Mouse (Mus musculus) splenic B cell, adult 2 months (primary cell): ENCODE results near the gene Gm45062.
A peak's percentile ranks its signal among the peaks of the same experiment; 100 is the strongest.

Experiments used
- DNase-seq: peaks from one replicate; pipeline ENCODE4 v3.0.0-alpha.2; 2011; ENCODE audit warnings: low read depth, low spot score
- H3K27me3 ChIP-seq: 2 replicates; pipeline ENCODE4 v1.6.1; 2012; ENCODE audit warnings: mild to moderate bottlenecking, low read length, moderate library complexity, mixed read lengths; ENCODE audit not compliant: control insufficient read depth, poor library complexity, insufficient read depth, severe bottlenecking
- H3K36me3 ChIP-seq: 2 replicates; pipeline ENCODE4 v1.6.1; 2012; ENCODE audit warnings: mild to moderate bottlenecking, low read length, moderate library complexity, mixed read lengths; ENCODE audit not compliant: control insufficient read depth, poor library complexity, insufficient read depth, severe bottlenecking

The Gm45062 gene

DNA sequence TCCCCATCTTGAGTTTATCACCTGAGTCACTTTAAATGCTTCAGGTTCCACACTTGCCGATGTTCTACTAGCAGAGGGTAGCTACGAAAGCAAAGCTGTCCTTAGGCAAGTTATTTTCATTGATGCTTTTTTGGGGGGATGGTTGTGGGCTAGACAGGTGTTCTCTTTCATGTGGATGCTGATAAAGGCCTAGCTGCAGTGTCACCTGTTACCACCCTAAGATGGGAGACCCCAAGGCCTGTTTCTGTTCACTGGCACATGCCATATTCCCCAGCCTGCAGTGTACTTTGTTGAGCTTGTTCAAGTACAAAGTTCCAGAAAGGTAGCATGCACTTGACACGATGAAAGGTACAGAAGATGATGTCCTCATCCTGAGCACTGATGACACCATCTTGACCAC, 178.7 kb downstream of the Gm45062 start:
- DNase-seq, result no peak
- Histone ChIP-seq H3K36me3 (no peaks in the 10 kb centered on the region), H3K27me3 (no peaks in the 10 kb centered on the region)

GRCm38 (mm10) chr6:8441814-8442213, 182.6 kb downstream of the Gm45062 start:
- DNase-seq, result no peak

DNA sequence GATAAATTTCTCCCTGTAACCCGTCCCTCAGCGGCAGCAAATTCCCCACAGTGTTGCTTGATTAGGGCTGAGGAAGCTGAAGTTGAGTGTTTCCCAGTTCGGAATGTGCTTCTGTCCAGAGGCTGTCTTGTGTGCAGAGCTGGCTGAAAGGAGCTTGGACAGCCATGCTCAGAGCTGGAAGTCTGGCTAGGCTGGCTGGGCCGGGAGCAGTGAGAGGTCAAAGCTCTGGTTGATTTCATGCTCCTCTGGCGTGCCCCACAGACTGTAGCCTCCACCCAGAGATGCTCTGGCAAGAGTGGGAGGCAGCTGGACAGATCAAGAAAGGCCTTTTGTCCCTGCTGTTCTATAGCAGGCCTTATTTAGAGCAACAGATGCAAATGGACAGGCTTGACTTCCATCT, 187.5 kb downstream of the Gm45062 start:
- Histone ChIP-seq H3K36me3 (no peaks in the 10 kb centered on the region), H3K27me3 (no peaks in the 10 kb centered on the region)
- DNase-seq, result no peak

More at GRCm38 (mm10) chr6:8441814-8442213, 182.6 kb downstream of the Gm45062 start:
- Histone ChIP-seq H3K27me3 (no peaks in the 10 kb centered on the region), H3K36me3 (no peaks in the 10 kb centered on the region)

DNA sequence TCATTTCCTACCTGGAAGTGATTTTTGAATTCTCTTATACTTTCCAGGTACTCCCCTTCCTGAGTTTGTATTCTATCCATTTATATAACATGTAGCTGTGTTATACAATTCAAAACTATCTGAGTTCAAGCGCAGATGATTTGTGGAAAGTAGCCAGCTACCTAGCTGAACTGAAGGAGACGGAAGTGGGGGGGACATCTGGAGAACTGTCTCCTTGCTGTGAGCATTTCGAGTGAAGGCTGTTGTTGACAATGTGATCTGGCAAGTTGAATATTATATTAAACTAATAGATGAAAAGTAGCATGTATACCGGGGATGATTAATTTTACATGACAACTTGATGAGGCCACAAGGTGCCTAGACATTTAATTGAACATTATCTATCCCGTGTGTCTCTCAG, 196.3 kb downstream of the Gm45062 start:
- no peaks in the 10 kb centered on the region for H3K36me3 ChIP-seq
- no peaks in the 10 kb centered on the region for H3K27me3 ChIP-seq
- no peak for DNase-seq

- Histone ChIP-seq H3K27me3 (no peaks in the 10 kb centered on the region), H3K36me3 (no peaks in the 10 kb centered on the region)
- no peak for DNase-seq
These were observed 199.3 kb downstream of the Gm45062 start for GRCm38 (mm10) chr6:8458596-8458995.

DNA sequence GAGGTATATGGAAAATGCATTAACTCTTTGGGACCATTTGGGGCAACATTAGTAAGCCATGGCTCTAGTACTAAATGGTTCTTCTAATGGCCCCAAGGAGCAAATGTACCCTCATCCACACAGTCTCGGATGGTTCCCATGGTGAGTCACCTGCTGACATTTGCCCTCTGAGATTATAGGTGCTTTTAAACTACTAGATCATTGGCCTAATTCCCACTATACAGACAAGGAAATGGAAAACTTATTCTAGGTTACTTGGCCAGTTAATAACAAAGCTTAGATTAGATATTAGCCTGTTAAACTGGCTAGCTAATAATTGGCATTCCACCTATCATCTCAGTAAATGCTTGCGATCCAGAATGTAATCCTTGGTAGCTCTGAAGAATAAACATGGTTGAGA, 203.2 kb downstream of the Gm45062 start:
- Histone ChIP-seq H3K36me3 (no peaks in the 10 kb centered on the region), H3K27me3 (no peaks in the 10 kb centered on the region)
- DNase-seq, result no peak

DNA sequence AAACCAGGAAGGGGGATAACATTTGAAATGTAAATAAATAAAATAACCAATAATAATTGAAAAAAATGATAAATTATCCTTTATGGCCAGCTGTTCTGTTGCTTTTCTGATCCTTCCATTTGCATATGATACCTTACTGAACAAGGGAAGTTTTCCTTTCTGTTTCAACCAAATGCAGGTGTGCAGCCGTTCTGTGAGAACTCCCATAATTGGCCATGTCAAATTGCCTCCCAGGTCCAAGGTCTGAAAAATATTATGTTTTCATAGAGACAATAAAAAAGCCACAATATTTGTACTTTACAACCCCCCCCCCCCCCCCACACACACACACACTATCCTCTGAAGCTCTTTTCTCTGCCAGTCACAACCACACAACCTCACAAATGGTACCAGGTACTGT, 206.1 kb downstream of the Gm45062 start:
- peak; percentile 33 for DNase-seq
- no peaks in the 10 kb centered on the region for H3K27me3 ChIP-seq
- no peaks in the 10 kb centered on the region for H3K36me3 ChIP-seq

- no peak for DNase-seq
- no peaks in the 10 kb centered on the region for H3K36me3 ChIP-seq
- no peaks in the 10 kb centered on the region for H3K27me3 ChIP-seq
These were observed 206.7 kb downstream of the Gm45062 start for GRCm38 (mm10) chr6:8465985-8466384.

DNA sequence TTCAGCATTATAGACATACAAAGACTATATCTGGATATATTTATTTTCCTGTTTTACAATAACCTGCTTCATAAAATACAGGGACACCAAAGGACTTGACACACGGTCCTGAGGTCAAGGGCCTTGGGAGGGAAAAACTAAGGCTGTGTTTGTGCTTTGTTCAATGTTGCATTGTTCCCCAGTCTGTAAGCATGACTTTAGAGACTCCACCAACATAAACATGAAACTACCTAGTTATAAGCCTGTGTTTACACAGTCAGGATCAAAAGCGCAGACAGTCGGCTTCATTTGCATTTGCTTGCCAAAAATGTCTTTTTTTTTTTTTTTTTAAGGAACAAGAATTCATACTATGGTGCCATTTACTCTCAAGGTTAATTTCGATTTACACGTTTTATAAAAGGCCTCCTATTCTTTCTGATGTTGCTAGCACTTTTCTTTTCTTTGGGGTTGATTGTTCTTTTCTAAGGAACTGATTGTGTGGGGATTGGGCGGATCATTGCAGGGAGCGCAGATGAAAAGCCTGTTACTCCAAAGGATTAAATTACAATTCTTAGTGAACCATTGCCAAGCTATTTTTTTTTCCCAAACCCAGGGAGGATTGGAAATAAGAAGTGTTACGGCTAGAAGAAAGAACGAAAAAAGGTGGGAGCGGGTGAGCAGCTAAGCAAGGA, 208.6 kb downstream of the Gm45062 start:
- H3K36me3 ChIP-seq, result no peaks in the 10 kb centered on the region
- no peaks in the 10 kb centered on the region for H3K27me3 ChIP-seq
- DNase-seq, result no peak

DNA sequence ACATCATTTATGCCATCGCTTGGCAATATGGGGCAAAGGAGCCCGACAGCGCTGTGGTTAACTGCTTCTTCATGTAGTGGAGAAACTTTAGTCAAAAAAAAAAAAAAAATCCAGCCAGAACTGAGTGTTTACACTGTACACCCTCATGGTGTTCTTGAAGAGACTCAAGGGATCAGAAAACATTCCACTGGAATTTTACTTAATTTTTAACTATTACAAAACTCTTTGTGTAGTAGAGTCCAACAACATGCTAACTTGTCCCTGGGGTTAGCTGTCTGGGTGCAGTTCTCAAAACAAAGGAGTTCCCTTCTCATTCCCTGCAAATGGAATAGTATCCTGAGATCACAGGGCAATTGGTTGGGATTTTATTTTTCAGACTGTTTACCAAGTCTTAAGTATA, 210.7 kb downstream of the Gm45062 start:
- no peak for DNase-seq
- no peaks in the 10 kb centered on the region for H3K27me3 ChIP-seq
- no peaks in the 10 kb centered on the region for H3K36me3 ChIP-seq

DNA sequence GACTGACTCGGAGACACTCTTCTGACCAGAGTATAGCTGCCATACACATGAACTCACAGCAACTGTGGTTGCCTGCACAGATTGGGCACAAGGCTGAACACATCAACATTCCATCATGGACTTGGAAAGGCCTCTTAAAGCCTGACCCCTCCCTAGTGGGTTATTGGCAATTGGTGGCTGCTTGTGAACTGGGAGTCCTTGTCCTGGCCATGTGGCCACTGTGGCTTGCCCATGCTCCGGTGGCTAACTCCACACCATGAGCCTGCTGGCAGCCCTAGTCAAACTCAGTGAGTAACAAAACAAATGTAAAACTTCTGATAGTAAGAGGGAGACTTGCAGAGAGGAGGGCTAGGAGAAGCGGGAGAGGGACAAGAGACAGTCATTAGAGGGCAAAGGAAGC, 212.9 kb downstream of the Gm45062 start:
- Histone ChIP-seq H3K27me3 (no peaks in the 10 kb centered on the region), H3K36me3 (no peaks in the 10 kb centered on the region)
- DNase-seq, result no peak

GRCm38 (mm10) chr6:8472915-8473314, 213.7 kb downstream of the Gm45062 start:
- Histone ChIP-seq H3K36me3 (no peaks in the 10 kb centered on the region), H3K27me3 (no peaks in the 10 kb centered on the region)
- DNase-seq, result no peak

DNA sequence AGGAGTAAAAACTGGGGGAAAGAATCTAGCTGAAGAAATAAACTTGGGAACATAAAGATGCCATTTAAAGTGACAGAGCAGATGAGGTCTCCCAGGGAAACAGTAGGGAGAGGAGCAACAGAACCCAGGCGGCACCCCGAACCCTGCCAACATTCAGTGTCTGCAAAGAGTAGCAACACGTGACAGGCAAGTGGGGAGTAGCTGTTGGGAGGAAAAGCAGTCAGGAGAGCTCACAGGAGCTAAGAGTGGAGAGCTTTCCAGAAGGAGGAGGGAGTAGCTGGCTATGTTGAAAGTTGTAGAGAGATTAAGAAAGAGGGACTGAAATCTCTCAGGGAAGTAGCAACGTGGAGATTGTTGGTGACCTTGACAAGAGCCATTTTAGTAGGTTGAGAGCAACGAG, 214.2 kb downstream of the Gm45062 start:
- Histone ChIP-seq H3K36me3 (no peaks in the 10 kb centered on the region), H3K27me3 (no peaks in the 10 kb centered on the region)
- no peak for DNase-seq

DNA sequence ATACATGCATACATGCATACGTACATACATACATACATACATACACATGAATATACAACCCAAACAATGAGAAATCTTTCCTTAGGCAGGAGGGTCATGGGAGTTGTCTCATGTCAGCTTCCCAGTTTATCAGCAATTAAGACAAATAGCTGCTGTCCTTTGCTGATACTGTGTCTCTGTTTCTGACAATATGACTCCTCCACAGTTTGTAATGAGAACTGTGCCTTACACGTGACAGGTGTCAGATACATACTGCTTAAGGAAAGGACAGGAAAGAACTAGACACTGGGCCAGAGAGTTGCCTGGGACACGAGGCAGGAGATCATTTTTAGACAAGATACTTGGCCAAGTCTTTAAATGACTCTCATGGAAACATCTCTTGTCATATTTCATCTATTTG, 215.1 kb downstream of the Gm45062 start:
- Histone ChIP-seq H3K27me3 (no peaks in the 10 kb centered on the region), H3K36me3 (no peaks in the 10 kb centered on the region)
- DNase-seq, result no peak

- H3K27me3 ChIP-seq, result no peaks in the 10 kb centered on the region
- no peak for DNase-seq
- no peaks in the 10 kb centered on the region for H3K36me3 ChIP-seq
These were observed 215.6 kb downstream of the Gm45062 start for GRCm38 (mm10) chr6:8474820-8475219.

GRCm38 (mm10) chr6:8479176-8479575, 219.9 kb downstream of the Gm45062 start:
- no peaks in the 10 kb centered on the region for H3K36me3 ChIP-seq
- no peaks in the 10 kb centered on the region for H3K27me3 ChIP-seq
- no peak for DNase-seq
